Mouse (Mus musculus) frontal cortex, adult 2 months (tissue): ENCODE measurements at regions not wholly inside any gene's neighbourhood (a gene's known extent, or its start where the extent isn't known, plus 50 kb on each side); places are given as distances from the start of the nearest gene placed in this dataset.

Experiments
- DNase-seq, 2 experiments: peaks; one replicate each; pipeline ENCODE4 v3.0.0; 2022; ENCODE audit warnings: low spot score in 1 of 2; ENCODE audit errors: extremely low spot score in 1 of 2

GRCm38 (mm10) chr15:62807364-62807763 is 1037.6 kb downstream of the Gsdmc2 start:
- DNase-seq: no peak

GRCm38 (mm10) chr15:62802770-62803169 is 1042.2 kb downstream of the Gsdmc2 start:
- no peak for DNase-seq

- DNase-seq: no peak
Measured at GRCm38 (mm10) chr15:62798731-62799130, 1046.2 kb downstream of the Gsdmc2 start.

- DNase-seq: no peak
Measured at GRCm38 (mm10) chr15:62793569-62793968, 1051.4 kb downstream of the Gsdmc2 start.

GRCm38 (mm10) chr15:62792084-62792483 is 1052.9 kb downstream of the Gsdmc2 start:
- no peak for DNase-seq

GRCm38 (mm10) chr15:62787753-62788152 is 1057.2 kb downstream of the Gsdmc2 start:
- no peak for DNase-seq

- no peak for DNase-seq
Measured at GRCm38 (mm10) chr15:62786315-62786714, 1058.7 kb downstream of the Gsdmc2 start.

GRCm38 (mm10) chr15:62784456-62785139 is 1060.4 kb downstream of the Gsdmc2 start:
- DNase-seq: no peak

GRCm38 (mm10) chr15:62778899-62779298 is 1066.1 kb downstream of the Gsdmc2 start:
- DNase-seq: no peak

GRCm38 (mm10) chr15:62752686-62753085 is 1092.3 kb downstream of the Gsdmc2 start:
- no peak for DNase-seq

GRCm38 (mm10) chr15:62743879-62744278 is 1101.1 kb downstream of the Gsdmc2 start:
- DNase-seq: no peak

GRCm38 (mm10) chr15:62740746-62741145 is 1104.2 kb downstream of the Gsdmc2 start:
- no peak for DNase-seq

GRCm38 (mm10) chr15:62735334-62735733 is 1109.6 kb downstream of the Gsdmc2 start:
- DNase-seq: no peak

GRCm38 (mm10) chr15:62734900-62735299 is 1110.1 kb downstream of the Gsdmc2 start:
- no peak for DNase-seq

GRCm38 (mm10) chr15:62730524-62730923 is 1114.5 kb downstream of the Gsdmc2 start:
- DNase-seq: no peak

- no peak for DNase-seq
Measured at GRCm38 (mm10) chr15:62714265-62714664, 1130.7 kb downstream of the Gsdmc2 start.

GRCm38 (mm10) chr15:62712543-62713131 is 1132.3 kb downstream of the Gsdmc2 start:
- DNase-seq: no peak

- DNase-seq: no peak
Measured at GRCm38 (mm10) chr15:62712060-62712542, 1132.9 kb downstream of the Gsdmc2 start.

- no peak for DNase-seq
Measured at GRCm38 (mm10) chr15:62709546-62709945, 1135.4 kb downstream of the Gsdmc2 start.

- no peak for DNase-seq
Measured at GRCm38 (mm10) chr15:62698559-62698958, 1146.4 kb downstream of the Gsdmc2 start.

- no peak for DNase-seq
Measured at GRCm38 (mm10) chr15:62694734-62695133, 1150.2 kb downstream of the Gsdmc2 start.

GRCm38 (mm10) chr15:62693671-62694070 is 1151.3 kb downstream of the Gsdmc2 start:
- DNase-seq: no peak
